Mouse (Mus musculus) cerebellum, adult 2 months (tissue): Measurements from ENCODE around the gene Zfp641. TPM values are rescaled to one million over a fixed set of nuclear protein-coding genes. Genes with fewer than 3 reads are reported as not detected.

Source experiments
- DNase-seq, 2 experiments: peaks; one replicate each; pipeline ENCODE4 v3.0.0; 2021
- H3K27ac ChIP-seq: fragments of 200-500 bp; 2 replicates; pipeline ENCODE4 v1.5.1; 2012; ENCODE audit warnings: low read length, control low read depth, inconsistent platforms; ENCODE audit not compliant: insufficient read depth
- H3K27me3 ChIP-seq: fragments of 200-500 bp; 2 replicates; pipeline ENCODE4 v1.6.1; 2012; ENCODE audit warnings: inconsistent platforms, mild to moderate bottlenecking, low read length, moderate library complexity; ENCODE audit not compliant: control insufficient read depth, insufficient read depth
- H3K4me1 ChIP-seq: fragments of 200-500 bp; 2 replicates; pipeline ENCODE4 v1.6.1; 2011; ENCODE audit warnings: low read length; ENCODE audit not compliant: control insufficient read depth, insufficient read depth
- H3K4me3 ChIP-seq: fragments of 200-500 bp; replicated peaks from 2 replicates; pipeline ENCODE3; 2011; ENCODE audit warnings: mild to moderate bottlenecking, low read depth, low read length, control low read depth; ENCODE audit not compliant: insufficient read depth
- CTCF ChIP-seq: fragments of 200-500 bp; IDR thresholded peaks from 2 replicates; pipeline ENCODE4 v1.5.1; 2011; ENCODE audit warnings: low read depth, mild to moderate bottlenecking, control low read depth, low read length, moderate library complexity, borderline replicate concordance; ENCODE audit not compliant: insufficient read depth
- POLR2A ChIP-seq: fragments of 200-500 bp; IDR thresholded peaks from 2 replicates; pipeline ENCODE4 v1.6.1; 2011; ENCODE audit warnings: low read length, control low read depth, borderline replicate concordance; ENCODE audit not compliant: insufficient read depth
- WGBS: fragments of 180-500 bp; shearing (Covaris S2); methylation state at CpG from one replicate; pipeline ENCODE4 v1.1.7; 2018; 5-methylcytosine and 5-hydroxymethylcytosine counted together
- polyA plus RNA-seq: library from polyadenylated mRNA; depleted of rRNA; stranded (reverse); fragments of >200 nt; gene quantifications from 2 replicates; pipeline ENCODE4 v1.2.3, GENCODE M21; 2012; rRNA removed

Gene Zfp641
- polyA plus RNA-seq, 1 experiment = 10.1 TPM

GRCm38 (mm10) chr15:98257193-98257592 is 38.8 kb downstream of the Zfp641 start, which contains the start of gene H1fnt:
Gene H1fnt (minus strand): TSS chr15:98257293.
- no peak within 1 kb of the TSS for H3K4me3 ChIP-seq
- TF ChIP-seq CTCF (no peak), POLR2A (no peak)
- H3K4me1 ChIP-seq = peaks cover 5% of the 10 kb centered on the region
- no peaks in the 10 kb centered on the region for H3K27me3 ChIP-seq
- no peak within 1 kb of the TSS for H3K27ac ChIP-seq
- DNase-seq = no peak
- 43% methylated on average over 8 of the region's 8 CpGs for WGBS

GRCm38 (mm10) chr15:98256271-98256670 is 39.7 kb downstream of the Zfp641 start:
- 41% methylated on average over 13 of the region's 13 CpGs for WGBS
- peak; percentile 56 to 76 for DNase-seq
- TF ChIP-seq POLR2A (no peak), CTCF (no peak)
- H3K27ac ChIP-seq = no peak overlapping the region
- H3K4me1 ChIP-seq = peaks cover 5% of the 10 kb centered on the region
- H3K4me3 ChIP-seq = no peak overlapping the region
- no peaks in the 10 kb centered on the region for H3K27me3 ChIP-seq

Other genes with a start within 250 kb of the Zfp641 start
- 471 and 489 TPM in 2 replicates for gene Pfkm, start 203.6 kb downstream of the Zfp641 start, polyA plus RNA-seq
- gene Senp1, start 202.4 kb downstream of the Zfp641 start, polyA plus RNA-seq = 14.7 and 16.8 TPM in 2 replicates
- gene Asb8, start 130.5 kb downstream of the Zfp641 start, polyA plus RNA-seq = 83.6 and 88.3 TPM in 2 replicates
- gene Ccdc184, start 129.0 kb downstream of the Zfp641 start, polyA plus RNA-seq = 24.3 and 30.9 TPM in 2 replicates
- gene Olfr288, start 100.6 kb downstream of the Zfp641 start, polyA plus RNA-seq = 0.38 and 0.44 TPM in 2 replicates
- gene Gm44579, start 75.2 kb downstream of the Zfp641 start, polyA plus RNA-seq = not detected in 2 replicates
- gene Olfr287, start 75.1 kb downstream of the Zfp641 start, polyA plus RNA-seq = 15.4 and 18.5 TPM in 2 replicates
- gene Olfr286, start 61.7 kb downstream of the Zfp641 start, polyA plus RNA-seq = not detected in 2 replicates
- gene H1fnt, start 38.9 kb downstream of the Zfp641 start, polyA plus RNA-seq = not detected in 2 replicates
- gene Olfr285, start 21.2 kb upstream of the Zfp641 start, polyA plus RNA-seq = not detected in 2 replicates
- gene Olfr284, start 44.8 kb upstream of the Zfp641 start, polyA plus RNA-seq = not detected in 2 replicates
- gene Olfr283, start 84.8 kb upstream of the Zfp641 start, polyA plus RNA-seq = not detected in 2 replicates
- not detected in 2 replicates for gene Olfr282, start 135.1 kb upstream of the Zfp641 start, polyA plus RNA-seq
- not detected in 2 replicates for gene Olfr281, start 156.4 kb upstream of the Zfp641 start, polyA plus RNA-seq
- not detected in 2 replicates for gene OR5BS1P, start 173.7 kb upstream of the Zfp641 start, polyA plus RNA-seq
- 0.34 TPM in 1 of 2 replicates, not detected in the other for gene Lalba, start 186.6 kb upstream of the Zfp641 start, polyA plus RNA-seq
- 0.03 and 0.05 TPM in 2 replicates for gene Olfr279, start 196.2 kb upstream of the Zfp641 start, polyA plus RNA-seq
- 60.7 and 62.4 TPM in 2 replicates for gene Kansl2, start 238.1 kb upstream of the Zfp641 start, polyA plus RNA-seq